Mouse (Mus musculus): Measurements from ENCODE around the gene Dmwd. TPM values are rescaled to one million over a fixed set of nuclear protein-coding genes. Genes with fewer than 3 reads are reported as not detected.
A peak's percentile ranks its signal among the peaks of the same experiment; 100 is the strongest.

Gene Dmwd
- polyA plus RNA-seq, 1 experiment from 2014 or later = 12.8 TPM

DNA sequence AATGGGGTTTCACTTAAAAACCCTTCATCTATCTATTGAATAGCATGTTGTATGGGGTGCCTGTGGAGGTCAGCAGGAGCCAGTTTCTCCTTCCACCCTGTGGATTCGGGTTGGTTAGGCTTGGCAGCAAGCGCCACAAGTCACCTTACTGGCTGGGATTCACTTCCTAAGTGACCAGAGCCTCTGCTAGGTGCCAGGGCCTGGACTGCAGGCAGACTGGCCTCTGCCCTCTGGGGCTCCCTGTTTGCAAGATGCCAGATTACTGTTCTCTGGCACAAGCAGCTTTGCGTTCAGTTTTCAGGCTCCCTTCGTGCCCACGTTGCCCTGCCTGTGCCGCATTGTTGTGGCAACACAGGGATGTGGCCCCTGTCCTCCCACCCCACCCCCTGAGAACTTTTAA is 48.7 kb downstream of the Dmwd start:
- Histone ChIP-seq H3K27ac (ENCODE audit: low read depth, low read length) (no peak overlapping the region), H3K9ac (ENCODE audit: low read depth, low read length) (no peak overlapping the region), H3K4me1 (replicated peaks; ENCODE audit: control insufficient read depth, insufficient read depth, low read length) (no peaks in the 10 kb centered on the region), H3K27me3 (replicated peaks; ENCODE audit: control insufficient read depth, insufficient read depth, low read length) (no peaks in the 10 kb centered on the region), H3K9me3 (ENCODE audit: control insufficient read depth, low read length) (no peaks in the 10 kb centered on the region), H3K4me2 (no peak overlapping the region), H3K36me3 (ENCODE audit: control insufficient read depth, insufficient read depth, low read length) (0 out of 2 replicates have a peak, but pooled peaks cover 3% of the 10 kb centered on the region), H3K4me3 (ENCODE audit: low read depth, low read length) (no peak overlapping the region)
- DNase-seq (ENCODE audit: low spot score) (no peak), ATAC-seq (replicated peaks; ENCODE audit: low FRiP score) (no peak)
- 93% methylated on average over 6 of the region's 6 CpGs for WGBS

DNA sequence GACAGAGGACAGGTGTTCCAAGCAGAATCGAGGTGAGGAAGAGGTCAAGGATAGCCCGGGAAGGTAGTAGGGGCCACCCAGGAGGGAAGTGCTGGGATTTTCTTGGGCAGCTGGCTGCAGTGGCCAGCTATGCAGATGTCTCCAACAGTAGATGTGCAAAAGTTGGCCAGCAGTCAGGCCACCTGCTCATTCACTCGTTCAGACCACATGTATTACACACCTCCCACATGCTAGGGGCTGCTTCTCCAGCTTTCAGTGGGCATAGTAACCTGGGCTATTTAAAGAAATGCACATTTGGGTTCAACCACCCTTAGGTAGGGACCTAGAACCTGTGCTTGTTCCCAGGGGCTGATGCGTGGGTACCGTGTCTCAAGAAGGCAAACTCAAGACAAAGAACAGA is 51.7 kb downstream of the Dmwd start:
- ATAC-seq (replicated peaks; ENCODE audit: low FRiP score) (no peak), DNase-seq (ENCODE audit: low spot score) (no peak)
- H3K4me3 ChIP-seq (ENCODE audit: low read depth, low read length) = no peak overlapping the region
- no peaks in the 10 kb centered on the region for H3K27me3 ChIP-seq (replicated peaks; ENCODE audit: control insufficient read depth, insufficient read depth, low read length)
- 0 out of 2 replicates have a peak, but pooled peaks cover 3% of the 10 kb centered on the region for H3K36me3 ChIP-seq (ENCODE audit: control insufficient read depth, insufficient read depth, low read length)
- H3K4me1 ChIP-seq (replicated peaks; ENCODE audit: control insufficient read depth, insufficient read depth, low read length) = peaks cover 10% of the 10 kb centered on the region; the same call in 1 of the 2 replicates
- 92% methylated on average over 5 of the region's 5 CpGs for WGBS
- H3K27ac ChIP-seq (ENCODE audit: low read depth, low read length) = no peak overlapping the region
- H3K9me3 ChIP-seq (ENCODE audit: control insufficient read depth, low read length) = no peaks in the 10 kb centered on the region
- H3K4me2 ChIP-seq = no peak overlapping the region
- no peak overlapping the region for H3K9ac ChIP-seq (ENCODE audit: low read depth, low read length)

DNA sequence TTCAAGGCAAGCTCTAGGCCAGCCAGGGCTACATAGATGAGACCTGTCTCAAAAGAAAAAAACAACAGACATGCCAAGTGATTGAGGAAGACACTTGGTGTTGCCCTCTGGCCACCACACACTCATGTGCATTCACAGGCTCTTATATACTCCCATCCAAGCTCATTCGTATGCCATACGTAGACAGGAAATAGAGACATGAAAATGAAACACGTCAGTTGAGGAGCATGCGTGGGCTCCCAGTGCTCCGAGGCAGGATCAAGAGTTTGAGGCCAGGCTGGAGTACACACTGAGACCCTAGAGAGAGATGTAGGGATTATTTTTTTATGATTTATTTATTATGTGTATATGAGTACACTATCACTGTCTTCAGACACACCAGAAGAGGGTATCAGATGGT is 53.4 kb downstream of the Dmwd start:
- Histone ChIP-seq H3K9me3 (ENCODE audit: control insufficient read depth, low read length) (no peaks in the 10 kb centered on the region), H3K36me3 (ENCODE audit: control insufficient read depth, insufficient read depth, low read length) (0 out of 2 replicates have a peak, but pooled peaks cover 3% of the 10 kb centered on the region), H3K4me2 (no peak overlapping the region), H3K9ac (ENCODE audit: low read depth, low read length) (no peak overlapping the region), H3K27ac (ENCODE audit: low read depth, low read length) (no peak overlapping the region), H3K27me3 (replicated peaks; ENCODE audit: control insufficient read depth, insufficient read depth, low read length) (no peaks in the 10 kb centered on the region), H3K4me1 (replicated peaks; ENCODE audit: control insufficient read depth, insufficient read depth, low read length) (peaks cover 10% of the 10 kb centered on the region; the same call in 1 of the 2 replicates), H3K4me3 (ENCODE audit: low read depth, low read length) (no peak overlapping the region)
- 93% methylated on average over 5 of the region's 5 CpGs for WGBS
- DNase-seq (ENCODE audit: low spot score) (no peak), ATAC-seq (replicated peaks; ENCODE audit: low FRiP score) (no peak)

- Histone ChIP-seq H3K4me3 (ENCODE audit: low read depth, low read length) (peak overlapping the region; percentile 44), H3K4me1 (replicated peaks; ENCODE audit: control insufficient read depth, insufficient read depth, low read length) (peaks cover 10% of the 10 kb centered on the region; the same call in 1 of the 2 replicates), H3K4me2 (peak overlapping the region; percentile 71), H3K9ac (ENCODE audit: low read depth, low read length) (no peak overlapping the region), H3K27ac (ENCODE audit: low read depth, low read length) (peak overlapping the region; percentile 1), H3K27me3 (replicated peaks; ENCODE audit: control insufficient read depth, insufficient read depth, low read length) (no peaks in the 10 kb centered on the region), H3K9me3 (ENCODE audit: control insufficient read depth, low read length) (no peaks in the 10 kb centered on the region), H3K36me3 (ENCODE audit: control insufficient read depth, insufficient read depth, low read length) (peaks cover 4% of the 10 kb centered on the region)
- DNase-seq (ENCODE audit: low spot score) = no peak
- ATAC-seq (replicated peaks; ENCODE audit: low FRiP score) = no peak
- 27% methylated on average over 4 of the region's 4 CpGs for WGBS
These were observed 54.6 kb downstream of the Dmwd start for GRCm38 (mm10) chr7:19130657-19131056.

DNA sequence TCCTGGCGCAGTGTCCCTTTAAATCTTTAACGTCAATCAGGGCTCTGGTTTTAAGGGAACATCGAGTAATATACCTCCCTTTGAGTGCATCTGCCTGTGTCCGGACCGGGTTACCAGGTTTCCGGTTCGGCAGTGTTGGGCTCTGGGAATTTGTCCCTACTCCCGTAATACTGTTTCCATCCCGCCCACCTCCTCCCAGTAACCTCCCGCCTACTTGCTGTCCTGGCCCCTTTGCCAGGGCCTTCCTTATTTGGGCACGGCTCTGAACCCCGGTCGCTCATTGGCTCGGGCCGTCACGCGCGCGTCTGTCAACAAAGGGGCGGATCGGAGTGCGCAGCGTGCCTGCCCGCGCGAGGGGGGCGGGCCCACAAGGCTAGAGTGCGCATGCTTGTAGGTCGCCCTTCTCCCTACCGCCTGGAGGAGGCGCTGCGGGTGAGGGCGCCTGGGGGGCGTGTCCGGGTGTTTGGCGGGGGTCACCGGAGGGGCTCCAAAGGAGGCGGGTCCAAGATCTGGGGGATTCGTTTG is 55.4 kb downstream of the Dmwd start:
- peaks cover 10% of the 10 kb centered on the region; the same call in 1 of the 2 replicates for H3K4me1 ChIP-seq (replicated peaks; ENCODE audit: control insufficient read depth, insufficient read depth, low read length)
- H3K4me3 ChIP-seq (ENCODE audit: low read depth, low read length) = peak overlapping the region; percentile 44
- peak overlapping the region; percentile 1; the same call in 1 of the 2 replicates for H3K27ac ChIP-seq (ENCODE audit: low read depth, low read length)
- H3K36me3 ChIP-seq (ENCODE audit: control insufficient read depth, insufficient read depth, low read length) = peaks cover 11% of the 10 kb centered on the region
- ATAC-seq (replicated peaks; ENCODE audit: low FRiP score) (peak; percentile 97), DNase-seq (ENCODE audit: low spot score) (peak; percentile 97)
- no peaks in the 10 kb centered on the region for H3K27me3 ChIP-seq (replicated peaks; ENCODE audit: control insufficient read depth, insufficient read depth, low read length)
- under 1% methylated on average over 39 of the region's 39 CpGs for WGBS
- H3K9ac ChIP-seq (ENCODE audit: low read depth, low read length) = no peak overlapping the region; the same call in 1 of the 2 replicates
- peak overlapping the region; percentile 71 for H3K4me2 ChIP-seq
- H3K9me3 ChIP-seq (ENCODE audit: control insufficient read depth, low read length) = no peaks in the 10 kb centered on the region

Small RNA genes within 50 kb of the gene (microRNA-seq; reads per million reads assigned to microRNA genes)
- not detected for gene Mir3100 (ENCODE audit: borderline number of aligned reads)

Other genes with a start within 250 kb of the Dmwd start
- gene Mill2, start 236.3 kb upstream of the Dmwd start, polyA plus RNA-seq (2014; fragmentation: Nextera tagmentation; extraction: Ambion mirVana) = 0.21 and 0.26 TPM in 2 replicates
- 7.9 TPM in 2 replicates for gene Pglyrp1, start 204.9 kb upstream of the Dmwd start, polyA plus RNA-seq (2014; fragmentation: Nextera tagmentation; extraction: Ambion mirVana)
- gene Ccdc61, start 165.8 kb upstream of the Dmwd start, polyA plus RNA-seq (2014; fragmentation: Nextera tagmentation; extraction: Ambion mirVana) = 20.8 and 21.1 TPM in 2 replicates
- 0.22 and 0.41 TPM in 2 replicates for gene Nova2, start 150.3 kb upstream of the Dmwd start, polyA plus RNA-seq (2014; fragmentation: Nextera tagmentation; extraction: Ambion mirVana)
- not detected in 2 replicates for gene Nanos2, start 88.8 kb upstream of the Dmwd start, polyA plus RNA-seq (2014; fragmentation: Nextera tagmentation; extraction: Ambion mirVana)
- 1.5 and 2.2 TPM in 2 replicates for gene Mypop, start 85.0 kb upstream of the Dmwd start, polyA plus RNA-seq (2014; fragmentation: Nextera tagmentation; extraction: Ambion mirVana)
- gene Irf2bp1, start 72.2 kb upstream of the Dmwd start, polyA plus RNA-seq (2014; fragmentation: Nextera tagmentation; extraction: Ambion mirVana) = 23.3 and 24.9 TPM in 2 replicates
- gene Foxa3, start 52.7 kb upstream of the Dmwd start, polyA plus RNA-seq (2014; fragmentation: Nextera tagmentation; extraction: Ambion mirVana) = 29.7 and 32.0 TPM in 2 replicates
- gene Sympk, start 51.9 kb upstream of the Dmwd start, polyA plus RNA-seq (2014; fragmentation: Nextera tagmentation; extraction: Ambion mirVana) = 26.3 and 28.4 TPM in 2 replicates
- not detected in 2 replicates for gene Rsph6a, start 21.5 kb upstream of the Dmwd start, polyA plus RNA-seq (2014; fragmentation: Nextera tagmentation; extraction: Ambion mirVana)
- 12.4 and 13.9 TPM in 2 replicates for gene Dmpk, start 7.6 kb downstream of the Dmwd start, polyA plus RNA-seq (2014; fragmentation: Nextera tagmentation; extraction: Ambion mirVana)
- 3.7 and 4.3 TPM in 2 replicates for gene Six5, start 18.4 kb downstream of the Dmwd start, polyA plus RNA-seq (2014; fragmentation: Nextera tagmentation; extraction: Ambion mirVana)
- gene Gm4969, start 42.1 kb downstream of the Dmwd start, polyA plus RNA-seq (2014; fragmentation: Nextera tagmentation; extraction: Ambion mirVana) = 1.2 and 1.9 TPM in 2 replicates
- gene Fbxo46, start 43.6 kb downstream of the Dmwd start, polyA plus RNA-seq (2014; fragmentation: Nextera tagmentation; extraction: Ambion mirVana) = 9.9 TPM in 2 replicates
- 7.5 and 9.5 TPM in 2 replicates for gene Qpctl, start 73.1 kb downstream of the Dmwd start, polyA plus RNA-seq (2014; fragmentation: Nextera tagmentation; extraction: Ambion mirVana)
- 140 and 158 TPM in 2 replicates for gene Snrpd2, start 73.5 kb downstream of the Dmwd start, polyA plus RNA-seq (2014; fragmentation: Nextera tagmentation; extraction: Ambion mirVana)
- gene Gipr, start 89.9 kb downstream of the Dmwd start, polyA plus RNA-seq (2014; fragmentation: Nextera tagmentation; extraction: Ambion mirVana) = 0.69 and 0.73 TPM in 2 replicates
- gene Eml2, start 100.2 kb downstream of the Dmwd start, polyA plus RNA-seq (2014; fragmentation: Nextera tagmentation; extraction: Ambion mirVana) = 2.7 and 3.8 TPM in 2 replicates
- 1.4 and 1.9 TPM in 2 replicates for gene Gpr4, start 136.3 kb downstream of the Dmwd start, polyA plus RNA-seq (2014; fragmentation: Nextera tagmentation; extraction: Ambion mirVana)
- gene Opa3, start 152.1 kb downstream of the Dmwd start, polyA plus RNA-seq (2014; fragmentation: Nextera tagmentation; extraction: Ambion mirVana) = 31.6 and 33.9 TPM in 2 replicates
- gene Vasp, start 195.6 kb downstream of the Dmwd start, polyA plus RNA-seq (2014; fragmentation: Nextera tagmentation; extraction: Ambion mirVana) = 85.9 and 87.5 TPM in 2 replicates
- gene Ppm1n, start 203.8 kb downstream of the Dmwd start, polyA plus RNA-seq (2014; fragmentation: Nextera tagmentation; extraction: Ambion mirVana) = not detected in 2 replicates
- 8.2 and 11.1 TPM in 2 replicates for gene Rtn2, start 206.4 kb downstream of the Dmwd start, polyA plus RNA-seq (2014; fragmentation: Nextera tagmentation; extraction: Ambion mirVana)
- 0.07 TPM in 1 of 2 replicates, not detected in the other for gene Fosb, start 233.8 kb downstream of the Dmwd start, polyA plus RNA-seq (2014; fragmentation: Nextera tagmentation; extraction: Ambion mirVana)